Mouse (Mus musculus) heart, postnatal 0 days (tissue): Measurements from ENCODE around the gene Coq6. TPM values are rescaled to one million over a fixed set of nuclear protein-coding genes. Genes with fewer than 3 reads are reported as not detected.
A peak's percentile ranks its signal among the peaks of the same experiment; 100 is the strongest.

ENCODE experiments used
- ATAC-seq: fragments of 200-750 bp; cut with Nextera tagmentation; 2 replicates; pipeline ENCODE4 v1.8.0; 2017; ENCODE audit warnings: low read depth, moderate number of reproducible peaks, moderate library complexity; ENCODE audit not compliant: insufficient read depth
- DNase-seq: peaks from one replicate; pipeline ENCODE4 v3.0.0-alpha.2; 2016; ENCODE audit warnings: low spot score
- H3K27ac ChIP-seq: fragments of 300-500 bp; sonication (generic); 2 replicates; pipeline ENCODE4 v1.5.1; 2014; ENCODE audit warnings: low read depth, mild to moderate bottlenecking
- H3K27me3 ChIP-seq: fragments of 300-500 bp; sonication (generic); 2 replicates; pipeline ENCODE4 v1.6.1; 2014; ENCODE audit warnings: low read length, mixed read lengths; ENCODE audit not compliant: control insufficient read depth, insufficient read depth
- H3K36me3 ChIP-seq: fragments of 300-500 bp; sonication (generic); replicated peaks from 2 replicates; pipeline ENCODE4 v1.6.1; 2014; ENCODE audit warnings: low read length, mixed read lengths; ENCODE audit not compliant: control insufficient read depth, insufficient read depth
- H3K4me1 ChIP-seq: fragments of 300-500 bp; sonication (generic); 2 replicates; pipeline ENCODE4 v1.6.1; 2014; ENCODE audit warnings: antibody characterized with exemption; ENCODE audit not compliant: control insufficient read depth, insufficient read depth
- H3K4me2 ChIP-seq: fragments of 300-500 bp; sonication (generic); 2 replicates; pipeline ENCODE4 v1.6.1; 2014; ENCODE audit warnings: low read depth, mild to moderate bottlenecking, low read length, moderate library complexity
- H3K4me3 ChIP-seq: fragments of 300-500 bp; sonication (generic); 2 replicates; pipeline ENCODE4 v1.5.1; 2014; ENCODE audit warnings: low read depth, low read length
- H3K9ac ChIP-seq: fragments of 300-500 bp; sonication (generic); replicated peaks from 2 replicates; pipeline ENCODE4 v1.6.1; 2014; ENCODE audit warnings: low read depth, low read length, mixed read lengths
- H3K9me3 ChIP-seq: fragments of 300-500 bp; sonication (generic); replicated peaks from 2 replicates; pipeline ENCODE4 v1.6.1; 2016; ENCODE audit warnings: low read length; ENCODE audit not compliant: control insufficient read depth
- CTCF ChIP-seq: IDR thresholded peaks from 2 replicates; pipeline ENCODE4 v1.5.1; 2016; ENCODE audit warnings: antibody characterized with exemption, control low read depth, low read depth
- EP300 ChIP-seq: IDR thresholded peaks from 2 replicates; pipeline ENCODE4 v1.6.1; 2016; ENCODE audit warnings: antibody characterized with exemption, low read depth
- WGBS: fragments of 180-500 bp; shearing (Covaris S2); extraction: QIAGEN DNeasy Blood & Tissue Kit; methylation state at CpG from one replicate; pipeline ENCODE4 v1.1.7; 2014; 5-methylcytosine and 5-hydroxymethylcytosine counted together
- polyA plus RNA-seq: library from polyadenylated mRNA; unstranded; fragments of >200 nt; fragmentation: Nextera tagmentation; extraction: Ambion mirVana; gene quantifications from 2 replicates; pipeline ENCODE4 v1.2.1, GENCODE M21; 2015
- total RNA-seq: library from RNA; depleted of rRNA; stranded (reverse); fragments of >200 nt; gene quantifications from 2 replicates; pipeline ENCODE4 v1.2.3, GENCODE M21; 2014; ENCODE audit warnings: low replicate concordance; rRNA removed

The Coq6 gene
- total and polyA plus RNA-seq, 2 experiments from 2014 or later = 105 to 271 TPM

- 1% methylated on average over 58 of the region's 63 CpGs for WGBS
- Histone ChIP-seq H3K4me3 (peak within 1 kb of the TSS; percentile 66), H3K27ac (peak within 1 kb of the TSS; percentile 91), H3K36me3 (no peaks in the 10 kb centered on the region), H3K4me1 (no peaks in the 10 kb centered on the region), H3K9ac (peak within 1 kb of the TSS; percentile 74), H3K27me3 (no peaks in the 10 kb centered on the region), H3K4me2 (peak within 1 kb of the TSS; percentile 97), H3K9me3 (no peaks in the 10 kb centered on the region)
- ATAC-seq = peak; percentile 97
- TF ChIP-seq CTCF (no peak), EP300 (no peak)
- DNase-seq = peak; percentile 80
Measured at GRCm38 (mm10) chr12:84408819-84409507, 47.5 kb downstream of the Coq6 start, which contains the start of the genes Entpd5 and Bbof1. Entpd5 (minus strand) TSS chr12:84409029. Bbof1 (plus strand) TSS chr12:84409071.

DNA sequence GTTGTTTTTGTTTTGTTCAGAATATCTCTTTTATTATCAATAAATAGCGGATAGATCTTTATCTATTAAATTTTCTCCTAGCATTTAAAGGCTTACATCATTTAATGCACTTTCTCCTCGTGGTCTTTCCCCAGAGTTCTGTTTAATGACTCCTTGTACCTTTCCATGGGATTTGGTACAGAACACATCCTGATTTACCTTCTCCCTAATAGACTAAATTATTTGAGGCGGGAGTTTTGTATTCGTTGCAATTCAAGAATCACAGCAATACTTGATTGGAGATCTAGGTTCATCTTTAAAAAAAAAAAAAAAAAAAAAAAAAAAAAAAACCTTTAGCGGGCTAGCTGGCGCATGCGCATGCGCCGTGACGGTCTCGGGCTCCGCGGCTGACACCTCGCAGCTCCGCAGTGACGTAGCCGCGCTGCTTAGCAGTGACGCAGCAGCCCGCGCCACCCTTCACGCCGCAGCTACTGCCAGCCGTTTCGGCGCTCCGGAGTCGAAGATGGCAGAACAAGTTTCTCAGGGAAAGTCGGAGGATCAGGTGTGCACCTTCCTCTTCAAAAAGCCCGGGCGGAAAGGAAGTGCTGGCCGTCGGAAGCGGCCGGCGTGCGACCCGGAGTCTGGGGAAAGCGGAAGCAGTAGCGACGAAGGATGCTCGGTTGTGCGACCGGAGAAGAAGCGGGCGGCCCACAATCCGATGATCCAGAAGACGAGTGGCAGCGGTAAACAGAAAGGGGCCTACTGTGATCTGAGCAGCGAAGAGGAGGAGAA, 55.6 kb downstream of the Coq6 start, which contains the start of gene Rnf113a2:
Gene Rnf113a2 (plus strand): TSS at position 363 of the 771 bp plus-strand sequence.
- Histone ChIP-seq H3K36me3 (no peaks in the 10 kb centered on the region), H3K4me3 (peak within 1 kb of the TSS; percentile 67), H3K27ac (peak within 1 kb of the TSS; percentile 57), H3K4me2 (peak within 1 kb of the TSS; percentile 77), H3K27me3 (no peaks in the 10 kb centered on the region), H3K4me1 (peaks cover 7% of the 10 kb centered on the region; the same call in 1 of the 2 replicates), H3K9ac (peak within 1 kb of the TSS; percentile 62), H3K9me3 (no peaks in the 10 kb centered on the region)
- ATAC-seq = peak; percentile 94
- no peak for TF ChIP-seq CTCF
- no peak for TF ChIP-seq EP300
- DNase-seq = peak; percentile 86
- WGBS = 2% methylated on average over 50 of the region's 50 CpGs

DNA sequence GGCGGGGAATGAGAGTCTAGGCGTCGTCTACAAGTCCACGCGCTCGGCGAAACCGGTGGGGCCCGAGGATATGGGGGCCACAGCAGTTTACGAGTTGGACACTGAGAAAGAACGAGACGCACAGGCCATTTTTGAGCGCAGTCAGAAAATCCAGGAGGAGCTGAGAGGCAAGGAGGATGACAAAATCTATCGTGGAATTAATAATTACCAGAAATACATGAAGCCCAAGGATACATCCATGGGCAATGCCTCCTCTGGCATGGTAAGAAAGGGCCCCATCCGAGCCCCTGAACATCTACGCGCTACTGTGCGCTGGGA, 56.1 kb downstream of the Coq6 start:
- DNase-seq (no peak), ATAC-seq (no peak)
- Histone ChIP-seq H3K27me3 (no peaks in the 10 kb centered on the region), H3K36me3 (no peaks in the 10 kb centered on the region), H3K4me3 (peak overlapping the region; percentile 67), H3K27ac (peak overlapping the region; percentile 57), H3K9ac (peak overlapping the region; percentile 62), H3K4me2 (peak overlapping the region; percentile 77), H3K4me1 (peaks cover 7% of the 10 kb centered on the region; the same call in 1 of the 2 replicates), H3K9me3 (no peaks in the 10 kb centered on the region)
- TF ChIP-seq EP300 (no peak), CTCF (no peak)
- 39% methylated on average over 18 of the region's 18 CpGs for WGBS

Other genes starting within 250 kb of the Coq6 start
- gene Dnal1, start 247.3 kb upstream of the Coq6 start, total RNA-seq = 2.0 and 2.3 TPM in 2 replicates
- gene Dnal1, start 247.3 kb upstream of the Coq6 start, polyA plus RNA-seq = 2.6 and 2.7 TPM in 2 replicates
- gene Pnma1, start 213.2 kb upstream of the Coq6 start, total RNA-seq = 1.5 TPM in 1 of 2 replicates, not detected in the other
- 0.31 and 0.45 TPM in 2 replicates for gene Pnma1, start 213.2 kb upstream of the Coq6 start, polyA plus RNA-seq
- gene Elmsan1, start 142.8 kb upstream of the Coq6 start, total RNA-seq = 13.5 and 14.5 TPM in 2 replicates
- 3.5 and 3.6 TPM in 2 replicates for gene Elmsan1, start 142.8 kb upstream of the Coq6 start, polyA plus RNA-seq
- 104 and 105 TPM in 2 replicates for gene Ptgr2, start 76.4 kb upstream of the Coq6 start, total RNA-seq
- 141 and 154 TPM in 2 replicates for gene Ptgr2, start 76.4 kb upstream of the Coq6 start, polyA plus RNA-seq
- gene Zfp410, start 44.8 kb upstream of the Coq6 start, total RNA-seq = 36.9 and 37.7 TPM in 2 replicates
- 36.3 and 38.5 TPM in 2 replicates for gene Zfp410, start 44.8 kb upstream of the Coq6 start, polyA plus RNA-seq
- gene Fam161b, start 176 bp downstream of the Coq6 start, total RNA-seq = 3.4 and 4.0 TPM in 2 replicates
- gene Fam161b, start 176 bp downstream of the Coq6 start, polyA plus RNA-seq = 5.6 and 6.0 TPM in 2 replicates
- gene Entpd5, start 47.4 kb downstream of the Coq6 start, total RNA-seq = 37.6 and 59.8 TPM in 2 replicates
- gene Entpd5, start 47.4 kb downstream of the Coq6 start, polyA plus RNA-seq = 37.5 and 40.5 TPM in 2 replicates
- 0.04 TPM in 1 of 2 replicates, not detected in the other for gene Bbof1, start 47.4 kb downstream of the Coq6 start, total RNA-seq
- 1.3 and 2.3 TPM in 2 replicates for gene Bbof1, start 47.4 kb downstream of the Coq6 start, polyA plus RNA-seq
- gene Rnf113a2, start 55.5 kb downstream of the Coq6 start, total RNA-seq = 9.4 and 14.1 TPM in 2 replicates
- 20.9 and 22.1 TPM in 2 replicates for gene Rnf113a2, start 55.5 kb downstream of the Coq6 start, polyA plus RNA-seq
- 80.0 and 80.1 TPM in 2 replicates for gene Aldh6a1, start 89.3 kb downstream of the Coq6 start, total RNA-seq
- gene Aldh6a1, start 89.3 kb downstream of the Coq6 start, polyA plus RNA-seq = 71.9 and 74.9 TPM in 2 replicates
- 11.1 and 23.7 TPM in 2 replicates for gene Lin52, start 89.8 kb downstream of the Coq6 start, total RNA-seq
- 12.4 and 14.3 TPM in 2 replicates for gene Lin52, start 89.8 kb downstream of the Coq6 start, polyA plus RNA-seq
- gene Vsx2, start 208.1 kb downstream of the Coq6 start, total RNA-seq = not detected in 2 replicates
- not detected in 2 replicates for gene Vsx2, start 208.1 kb downstream of the Coq6 start, polyA plus RNA-seq